Mouse (Mus musculus) ES-E14 (cell line): Measurements from ENCODE around the gene Xylt1.

ENCODE experiments used
- CHD2 ChIP-seq: IDR thresholded peaks from 2 replicates; pipeline ENCODE4 v1.6.1; 2014; ENCODE audit warnings: mild to moderate bottlenecking, low read depth, low read length, inconsistent platforms
- MAFK ChIP-seq: IDR thresholded peaks from 2 replicates; pipeline ENCODE4 v1.6.1; 2014; ENCODE audit warnings: mild to moderate bottlenecking, low read depth, low read length, inconsistent platforms; ENCODE audit not compliant: insufficient read depth
- ZC3H11A ChIP-seq: IDR thresholded peaks from 2 replicates; pipeline ENCODE4 v1.6.1; 2012; ENCODE audit warnings: low read depth, mild to moderate bottlenecking, inconsistent platforms, low read length, borderline replicate concordance

DNA sequence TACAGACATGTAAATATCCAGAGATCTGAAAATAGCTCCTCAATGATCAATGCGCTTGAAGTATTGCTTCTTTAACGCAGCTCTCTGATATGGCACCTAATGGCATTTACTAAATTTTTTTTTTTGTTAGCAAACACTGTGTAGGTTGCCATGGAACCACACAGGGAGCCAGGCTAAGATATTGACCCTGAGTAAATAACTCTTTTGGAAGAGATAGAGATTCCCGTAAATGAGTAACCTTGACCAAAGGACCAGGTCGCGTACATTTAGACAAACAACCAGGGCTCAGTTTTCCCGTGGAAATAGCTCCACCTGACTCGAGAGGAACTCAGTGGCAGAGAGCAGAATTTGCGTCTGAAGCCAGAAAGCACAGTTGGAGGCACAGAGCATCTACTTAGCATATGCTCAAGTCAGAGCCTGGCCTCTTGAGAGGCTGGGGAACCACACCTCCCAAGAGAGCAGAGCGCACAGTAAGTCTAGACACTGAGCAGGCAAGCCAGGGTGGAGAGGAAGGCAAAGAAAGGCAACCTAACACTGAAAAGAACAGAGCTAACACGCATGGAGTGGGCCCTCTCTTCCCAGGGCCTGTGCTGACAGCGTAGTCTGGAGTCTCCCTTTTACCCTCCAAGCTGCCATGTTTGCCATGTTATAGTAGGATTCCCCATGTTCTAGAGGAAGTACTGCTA, 232.2 kb downstream of the Xylt1 start:
- no peak for TF ChIP-seq CHD2
- no peak for TF ChIP-seq ZC3H11A
- no peak for TF ChIP-seq MAFK
